Mouse (Mus musculus) T-helper 2 cell (primary cell): Measurements from ENCODE around the gene Adi1.

Source experiments
- in situ Hi-C: fragments of 300-600 bp; cut with MboI, MseI; formaldehyde crosslinking; loops from one replicate; pipeline ENCODE4 v1.15.1; 2025; ENCODE audit warnings: high pct_unique_total_duplicates

Adi1 gene

DNA sequence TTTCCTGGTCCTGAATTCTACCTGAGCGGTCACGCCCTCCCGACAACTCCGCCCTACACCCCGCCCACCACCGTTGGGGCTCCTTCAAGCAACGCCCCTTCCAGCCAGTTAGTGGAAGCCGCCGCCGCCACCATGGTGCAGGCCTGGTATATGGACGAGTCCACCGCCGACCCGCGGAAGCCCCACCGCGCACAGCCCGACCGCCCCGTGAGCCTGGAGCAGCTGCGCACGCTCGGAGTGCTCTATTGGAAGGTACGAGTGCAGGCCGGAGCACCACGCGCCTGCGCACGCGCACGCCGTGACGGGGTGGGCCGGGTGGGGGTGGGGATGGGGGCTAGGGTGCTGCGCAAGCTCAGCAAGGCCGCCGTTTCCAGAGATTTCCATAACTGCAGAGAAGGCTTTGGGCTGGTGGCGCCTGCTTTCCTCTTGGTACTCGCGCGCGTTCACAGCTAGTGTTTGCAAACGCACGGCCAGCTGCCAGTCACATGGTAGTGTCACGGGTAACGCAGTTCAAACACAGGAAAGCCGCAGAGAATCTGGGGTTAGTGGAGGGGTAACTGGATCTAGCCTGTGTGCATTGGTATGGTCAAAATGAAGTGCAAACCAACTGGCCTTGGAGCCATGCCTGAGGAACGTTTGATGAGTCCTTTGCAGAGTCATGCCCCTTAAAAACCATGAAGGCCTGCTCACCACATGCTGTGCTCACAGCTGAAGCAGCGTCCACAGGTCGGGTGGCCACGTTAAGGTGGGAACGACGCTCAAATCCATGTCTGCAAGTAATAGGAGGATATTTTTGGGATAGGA is at the start of gene Adi1:
Adi1 (plus strand) TSS at position 111 of the 804 bp plus-strand sequence.
- in situ Hi-C loops: loop anchor here (5.0 kb wide), 1 partner anchor 38 kb away; the partner anchor contains the start of gene Rps7

DNA sequence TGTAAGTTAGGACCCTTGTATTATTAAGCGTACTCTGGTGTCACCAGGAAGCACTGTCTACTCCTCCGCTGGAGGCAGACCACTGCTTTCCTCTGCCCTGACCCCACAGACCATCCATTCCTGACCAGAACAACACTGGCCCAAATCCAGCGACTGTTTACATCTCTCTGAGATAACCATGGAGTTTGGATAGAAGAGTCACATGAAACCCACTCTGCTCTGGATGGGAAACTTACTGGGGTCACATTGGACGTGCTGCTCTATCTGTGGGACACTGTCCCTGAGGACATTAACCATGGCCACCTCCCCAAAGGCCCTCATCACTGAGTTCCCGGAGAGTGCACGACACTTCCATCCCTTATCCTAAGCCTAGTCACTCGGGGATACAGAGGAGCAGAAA is 49.6 kb upstream of the Adi1 start:
- in situ Hi-C loops: no loop called here

DNA sequence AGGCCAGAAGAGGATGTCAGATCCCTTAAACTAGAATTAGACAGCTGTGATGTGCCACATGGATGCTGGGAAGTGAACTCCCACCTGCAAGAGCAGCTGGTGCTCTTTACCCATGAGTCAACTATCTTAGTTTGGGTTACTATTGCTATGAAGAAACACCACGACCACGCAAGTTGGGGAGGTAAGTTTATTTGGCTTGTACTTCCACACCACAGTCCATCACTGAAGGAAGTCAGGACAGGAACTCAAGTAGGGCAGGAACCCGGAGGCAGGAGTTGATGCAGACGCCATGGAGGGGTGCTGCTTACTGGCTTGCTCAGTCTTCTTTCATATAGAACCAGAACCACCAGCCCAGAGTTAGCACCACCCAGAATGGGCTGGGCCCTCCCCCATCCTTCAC is 47.9 kb upstream of the Adi1 start:
- in situ Hi-C loops: no loop called here

DNA sequence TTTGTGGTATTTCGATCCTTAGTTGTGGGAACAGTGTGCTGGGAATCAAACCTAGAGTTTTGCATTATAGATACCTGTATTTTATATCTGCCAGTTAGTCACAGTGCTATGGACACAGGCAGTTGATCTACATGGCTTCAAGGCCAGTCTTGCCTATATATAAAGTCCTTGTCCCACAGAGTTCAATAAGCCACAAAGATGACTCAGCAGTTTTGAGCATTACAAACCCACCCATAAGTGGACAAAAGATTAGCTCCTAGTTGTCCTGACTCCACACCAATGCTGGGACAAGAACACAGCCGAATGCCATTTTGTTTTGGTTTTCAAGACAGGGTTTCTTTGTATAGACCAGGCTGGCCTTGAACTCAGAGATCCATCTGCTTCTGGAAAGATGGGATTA is 46.6 kb upstream of the Adi1 start:
- in situ Hi-C loops: no loop called here

DNA sequence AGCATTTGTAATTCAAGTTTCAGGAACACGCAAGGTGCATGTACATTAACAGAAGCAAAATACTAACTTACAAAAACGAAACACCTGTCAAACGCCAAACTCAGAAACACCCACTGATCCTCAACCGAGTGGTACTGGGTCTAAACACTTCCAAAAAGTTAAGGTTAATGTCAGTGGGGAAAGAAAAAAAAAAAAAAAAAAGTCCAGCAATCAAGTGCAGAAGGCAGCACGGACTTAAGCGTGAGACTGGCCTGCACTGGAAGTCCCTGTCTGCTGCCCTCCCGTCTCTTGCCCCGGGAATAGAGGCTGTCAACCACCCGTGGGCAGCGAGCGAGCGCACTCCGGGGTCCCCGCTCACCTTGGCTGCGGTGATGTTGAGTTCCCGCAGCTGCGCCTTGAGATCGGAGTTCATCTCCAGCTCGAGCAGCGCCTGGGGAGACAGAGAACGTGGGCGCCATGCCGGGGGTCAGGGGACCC is 39.9 kb upstream of the Adi1 start:
- in situ Hi-C loops: loop anchor here (5.0 kb wide), 2 partner anchors 42 to 117 kb away; partner anchors contain the start of genes Adi1, Eipr1 and Trappc12

DNA sequence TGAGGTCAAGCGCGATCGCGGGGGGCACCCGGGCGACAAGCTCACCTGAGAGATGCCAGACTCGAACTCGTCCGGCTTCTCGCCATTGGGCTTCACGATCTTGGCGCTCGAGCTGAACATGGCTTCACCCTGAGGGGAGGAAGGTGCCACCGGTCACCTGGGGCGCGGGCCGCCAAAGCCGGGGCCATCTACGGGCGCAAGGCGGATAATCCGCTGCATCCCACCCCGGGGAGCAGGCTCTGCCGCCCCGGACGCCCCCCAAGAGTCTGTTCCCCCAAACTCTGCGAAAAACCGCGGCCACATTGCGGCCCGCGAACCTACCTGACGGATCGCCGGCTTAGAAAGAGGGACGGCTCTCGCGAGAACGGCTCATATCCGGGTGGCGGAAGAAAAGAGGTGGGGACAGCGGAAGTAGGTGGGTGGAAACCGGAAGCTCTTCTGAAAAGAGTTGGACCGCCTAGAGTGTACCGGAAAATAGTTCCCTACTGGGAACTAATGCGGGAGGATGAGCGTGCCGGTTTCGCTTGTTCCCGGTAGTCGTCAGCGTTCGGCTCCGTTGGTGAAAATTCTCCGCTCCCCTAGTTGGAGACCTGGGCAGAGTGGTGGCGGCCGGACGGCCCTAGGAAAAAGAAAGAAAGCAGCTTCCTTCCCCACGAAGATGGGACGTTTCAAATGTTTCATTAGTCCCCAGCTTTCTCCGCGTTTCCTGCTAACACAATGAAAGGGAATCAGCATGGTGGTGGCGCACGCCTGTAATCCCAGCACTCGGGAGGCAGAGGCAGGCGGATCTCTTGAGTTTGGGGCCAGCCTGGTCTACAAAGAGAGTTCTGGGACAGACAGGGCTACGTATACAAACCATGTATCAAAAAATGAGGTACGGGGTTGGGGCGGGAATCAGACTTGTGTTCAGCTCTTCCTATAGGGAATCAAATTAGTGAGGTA is 39.2 kb upstream of the Adi1 start, which contains the start of gene Rps7:
Rps7 (minus strand) TSS at position 419 of the 942 bp plus-strand sequence.
- in situ Hi-C loops: loop anchor here (5.0 kb wide), 2 partner anchors 41 to 116 kb away; partner anchors contain the start of genes Adi1, Eipr1 and Trappc12

DNA sequence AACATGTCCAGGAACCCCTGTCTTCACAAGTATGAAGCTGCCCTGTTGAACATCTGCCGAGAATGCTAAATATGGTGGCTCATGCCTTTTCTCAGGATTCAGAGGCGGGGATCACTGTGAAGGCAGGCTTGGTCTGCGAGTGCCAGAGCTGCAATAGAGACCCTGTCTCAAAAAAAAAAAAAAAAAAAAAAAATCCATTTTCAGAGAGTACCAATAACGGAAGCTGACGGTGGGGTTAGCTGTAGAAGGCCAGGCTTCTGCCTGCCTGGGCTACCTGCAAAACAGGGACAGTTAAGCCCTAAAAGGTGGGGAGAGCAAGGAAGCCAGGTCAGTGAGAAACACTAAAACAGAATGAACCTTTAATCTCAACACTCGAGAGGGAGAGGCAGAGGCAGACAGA is 38.5 kb upstream of the Adi1 start:
- in situ Hi-C loops: loop anchor here (5.0 kb wide), 2 partner anchors 41 to 116 kb away; partner anchors contain the start of genes Adi1, Eipr1 and Trappc12

DNA sequence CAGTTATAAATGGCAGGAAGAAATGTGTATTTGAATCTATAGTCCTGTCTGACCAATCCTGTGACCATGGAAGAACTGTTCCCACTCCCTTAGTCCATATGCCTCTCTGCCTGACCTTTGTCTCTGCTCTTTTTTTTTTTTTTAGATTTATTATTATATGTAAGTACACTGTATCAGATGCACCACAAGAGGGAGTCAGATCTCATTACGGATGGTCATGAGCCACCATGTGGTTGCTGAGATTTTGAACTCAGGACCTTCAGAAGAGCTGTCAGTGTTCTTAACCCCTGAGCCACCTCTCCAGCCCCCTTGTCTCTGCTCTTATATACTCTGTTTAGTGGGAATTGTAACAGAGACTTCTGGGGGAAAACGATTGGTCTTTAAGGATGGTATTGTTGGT is 36.3 kb upstream of the Adi1 start:
- in situ Hi-C loops: loop anchor here (5.0 kb wide), 2 partner anchors 39 to 114 kb away; partner anchors contain the start of genes Adi1, Eipr1 and Trappc12

DNA sequence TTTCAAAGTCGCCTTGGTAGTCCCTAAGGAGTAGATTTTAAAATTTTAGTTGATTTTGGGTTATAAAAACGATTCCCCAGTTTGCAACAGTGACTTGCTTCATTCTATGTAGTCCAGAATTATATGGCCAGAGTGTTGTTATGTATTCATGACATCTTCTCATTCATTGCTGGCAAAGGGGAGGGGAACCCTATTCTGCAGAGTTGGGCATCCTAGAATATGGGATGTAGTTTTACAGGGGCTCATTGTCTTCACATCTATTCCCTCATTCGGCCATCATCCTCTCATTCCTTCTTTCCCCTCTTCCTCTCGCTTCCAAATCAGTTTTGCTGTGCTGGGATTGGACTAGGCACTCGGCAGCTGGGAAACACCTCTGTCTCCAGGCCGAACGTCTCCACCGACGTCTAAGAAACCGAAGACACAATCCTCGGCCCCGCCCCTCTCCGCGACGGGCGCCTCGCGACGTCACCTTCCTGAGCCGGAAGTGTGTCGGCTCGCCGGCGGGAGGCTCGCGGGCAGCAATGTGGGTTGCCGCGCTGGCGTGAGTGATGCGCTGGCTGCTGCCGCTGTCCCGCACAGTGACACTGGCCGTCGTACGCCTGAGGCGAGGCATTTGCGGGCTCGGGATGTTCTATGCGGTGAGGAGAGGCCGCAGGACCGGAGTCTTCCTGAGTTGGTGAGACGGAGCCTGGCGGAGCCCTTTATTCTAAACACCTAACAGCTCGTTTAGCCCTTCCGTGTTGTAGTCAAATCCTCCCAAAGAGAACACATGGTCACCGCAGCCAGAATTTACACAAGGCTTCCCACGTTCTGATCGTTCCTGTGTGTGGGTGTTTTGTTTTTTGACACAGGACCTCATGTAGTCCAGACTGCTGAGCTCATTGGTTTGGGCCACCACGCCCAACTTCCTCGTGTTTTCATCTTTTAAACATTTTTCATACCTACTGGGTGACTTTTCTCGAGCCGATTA is 25.6 kb upstream of the Adi1 start, which contains the start of gene Rnaseh1:
Rnaseh1 (plus strand) TSS at position 462 of the 970 bp plus-strand sequence.
- in situ Hi-C loops: no loop called here

DNA sequence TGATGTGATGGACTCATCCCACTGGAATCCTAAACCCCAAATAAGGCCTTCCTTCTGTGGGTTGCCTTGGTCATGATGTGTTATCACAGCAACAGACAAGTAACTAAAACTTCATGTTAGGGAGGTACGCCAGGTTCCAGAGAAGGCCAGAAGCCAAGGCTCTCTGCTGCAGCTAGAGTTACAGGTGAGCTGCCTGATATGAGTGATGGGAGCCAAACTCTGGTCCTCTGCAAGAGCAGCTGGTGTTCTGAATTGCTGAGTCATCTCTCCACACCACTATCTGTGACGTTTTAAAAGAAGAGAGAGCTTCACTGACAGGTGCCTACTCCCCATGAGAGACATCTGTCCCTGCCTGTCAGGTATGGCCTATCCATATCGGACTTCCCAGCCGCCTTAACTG is 12.4 kb upstream of the Adi1 start:
- in situ Hi-C loops: no loop called here

DNA sequence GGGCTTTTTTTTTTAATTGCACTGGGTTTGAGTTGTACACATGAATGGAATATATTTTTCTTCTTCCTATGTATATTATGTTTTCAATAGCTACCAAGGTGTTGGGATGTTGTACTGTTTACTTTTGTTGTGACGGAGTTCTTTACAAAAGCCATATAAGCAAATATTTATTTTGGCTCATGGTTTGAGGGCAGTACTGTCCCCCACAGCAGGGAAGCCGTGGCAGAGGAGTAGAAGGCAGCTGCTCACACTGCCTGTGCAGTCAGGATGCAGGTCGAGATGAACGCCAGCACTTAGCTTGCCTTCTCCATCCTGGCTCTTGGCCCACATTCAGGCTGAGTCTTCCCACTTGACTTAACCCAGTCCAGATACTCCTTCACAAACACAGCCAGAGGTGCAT is 8.3 kb upstream of the Adi1 start:
- in situ Hi-C loops: no loop called here

DNA sequence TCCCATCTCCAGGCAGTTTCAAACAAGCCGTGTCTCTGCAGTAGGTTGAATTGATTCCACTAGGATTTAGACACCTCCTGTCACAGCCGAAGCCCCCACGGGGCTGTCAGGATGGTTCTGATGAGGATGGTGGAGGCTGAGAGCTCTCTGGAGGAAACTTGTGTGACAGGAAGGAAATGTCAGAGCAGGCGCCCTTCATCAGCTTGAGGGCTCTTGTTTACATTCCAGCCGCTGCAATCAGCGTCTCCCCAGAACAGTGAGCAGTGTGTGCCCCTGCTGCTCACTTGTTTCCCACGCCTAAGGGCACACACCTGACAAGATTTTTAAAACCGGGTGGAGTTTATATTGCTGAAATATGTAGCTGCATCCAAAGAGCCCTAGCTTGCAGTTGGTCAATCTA is 7.7 kb upstream of the Adi1 start:
- in situ Hi-C loops: no loop called here

DNA sequence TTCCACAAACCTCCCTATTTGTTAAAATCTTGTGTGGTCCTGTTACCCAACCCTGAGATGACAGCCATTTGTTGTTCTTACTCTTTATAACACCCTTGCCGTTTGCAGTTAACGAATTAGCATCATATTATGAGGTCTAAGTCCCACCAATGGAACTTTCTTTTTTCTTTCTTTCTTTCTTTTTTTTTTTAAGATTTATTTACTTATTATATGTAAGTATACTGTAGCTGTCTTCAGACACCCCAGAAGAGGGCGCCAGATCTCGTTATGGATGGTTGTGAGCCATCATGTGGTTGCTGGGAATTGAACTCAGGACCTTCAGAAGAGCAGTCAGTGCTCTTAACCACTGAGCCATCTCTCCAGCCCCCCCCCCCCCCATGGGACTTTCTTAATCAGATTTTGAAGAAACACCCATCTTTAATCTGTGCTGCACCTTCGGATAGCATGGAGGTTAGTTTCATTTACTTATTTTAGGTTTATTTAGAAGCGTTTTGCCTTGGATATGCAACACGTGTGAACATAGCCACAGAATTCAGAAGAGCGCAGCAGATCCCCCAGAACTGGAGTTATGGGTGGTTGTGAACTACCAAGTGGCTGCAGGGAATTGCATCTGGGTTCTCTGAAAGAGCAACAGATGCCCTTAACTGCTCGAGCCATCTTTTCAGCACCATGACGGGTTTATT is 852 bp upstream of the Adi1 start:
- in situ Hi-C loops: no loop called here

DNA sequence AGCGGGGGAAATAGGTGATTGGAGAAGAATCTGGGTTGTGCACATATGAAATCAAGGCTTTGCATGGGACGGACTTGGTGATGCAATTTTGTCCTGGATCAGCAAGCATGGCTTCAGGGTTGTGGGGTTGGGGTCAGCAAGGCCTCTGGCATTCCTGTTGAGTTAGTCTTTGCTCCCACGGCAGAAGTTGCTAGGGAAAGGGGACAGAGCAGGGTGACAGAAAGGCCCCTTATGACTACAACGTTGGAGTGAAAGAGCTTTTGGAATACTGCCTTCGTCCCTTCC is 836 bp downstream of the Adi1 start:
- in situ Hi-C loops: loop anchor here (5.0 kb wide), 1 partner anchor 39 kb away; the partner anchor contains the start of gene Rps7

DNA sequence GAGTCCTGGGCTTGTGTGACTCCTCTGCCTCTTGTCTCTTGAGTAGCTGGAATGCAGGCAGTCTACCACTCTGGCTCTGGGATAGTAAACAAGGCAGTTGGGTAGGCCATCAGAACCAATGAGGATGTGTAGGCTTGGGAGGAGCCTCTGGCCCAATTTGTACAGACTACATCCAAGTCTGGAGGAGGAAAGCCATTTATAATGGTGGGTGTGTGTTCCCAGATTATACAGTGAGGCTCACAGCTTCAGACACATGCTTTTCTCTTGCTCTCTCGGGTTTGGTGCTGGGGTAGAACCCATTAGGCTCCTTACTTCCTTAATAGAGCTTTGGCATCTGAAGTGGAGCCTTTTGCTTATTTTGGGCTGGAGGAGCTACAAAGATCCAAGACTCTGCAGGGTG is 9.6 kb downstream of the Adi1 start:
- in situ Hi-C loops: no loop called here

DNA sequence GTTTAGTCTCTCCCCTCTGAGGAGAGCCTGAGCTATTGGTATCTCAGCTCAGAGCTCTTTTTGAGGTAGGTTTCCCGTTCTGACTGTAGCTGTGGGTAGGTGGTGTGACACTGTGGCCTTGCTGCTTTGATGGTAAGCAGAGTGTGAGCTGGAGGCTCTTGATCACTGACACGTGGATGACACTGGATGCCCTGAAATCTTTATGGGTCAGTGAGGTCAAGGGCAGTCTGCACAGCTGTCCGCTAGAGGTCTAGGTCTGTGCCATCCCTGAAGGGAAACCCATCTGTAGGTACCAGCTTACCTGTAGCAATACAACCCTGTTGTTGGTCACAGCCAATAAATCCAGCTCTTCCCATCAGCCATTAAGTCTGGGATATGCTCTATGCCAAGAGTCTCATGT is 10.7 kb downstream of the Adi1 start:
- in situ Hi-C loops: no loop called here

DNA sequence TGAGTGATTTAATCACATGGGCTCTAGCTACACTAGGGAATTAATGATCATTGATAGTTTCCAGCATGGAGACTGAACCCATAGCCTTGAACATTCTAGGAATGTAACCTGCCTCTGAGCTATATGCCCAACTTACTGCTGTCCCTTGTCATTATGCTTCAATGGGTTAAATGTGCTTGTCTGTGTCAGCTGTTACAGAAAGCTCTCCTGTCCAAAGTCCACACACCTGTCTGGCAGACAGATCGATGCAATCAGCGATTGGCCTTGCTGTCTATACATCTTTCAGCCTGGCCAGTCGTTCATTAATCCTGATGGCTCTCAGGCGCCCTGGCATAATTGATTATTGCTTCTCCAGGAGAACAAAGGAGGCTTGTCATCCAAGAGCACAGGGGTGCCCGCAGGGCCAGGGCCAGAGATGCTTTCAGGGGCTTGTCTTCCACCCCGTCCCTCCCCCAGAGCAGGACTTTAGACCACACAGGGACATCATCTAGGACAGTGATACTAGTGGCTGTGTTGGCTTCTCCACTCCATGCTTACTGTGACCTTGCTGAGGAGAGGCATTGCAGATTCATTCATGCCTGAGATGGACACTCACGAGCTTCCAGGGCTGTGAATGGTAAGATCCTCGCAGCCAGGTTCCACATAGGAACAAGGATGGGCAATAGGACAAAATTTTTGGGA is 11.3 kb downstream of the Adi1 start:
- in situ Hi-C loops: no loop called here

DNA sequence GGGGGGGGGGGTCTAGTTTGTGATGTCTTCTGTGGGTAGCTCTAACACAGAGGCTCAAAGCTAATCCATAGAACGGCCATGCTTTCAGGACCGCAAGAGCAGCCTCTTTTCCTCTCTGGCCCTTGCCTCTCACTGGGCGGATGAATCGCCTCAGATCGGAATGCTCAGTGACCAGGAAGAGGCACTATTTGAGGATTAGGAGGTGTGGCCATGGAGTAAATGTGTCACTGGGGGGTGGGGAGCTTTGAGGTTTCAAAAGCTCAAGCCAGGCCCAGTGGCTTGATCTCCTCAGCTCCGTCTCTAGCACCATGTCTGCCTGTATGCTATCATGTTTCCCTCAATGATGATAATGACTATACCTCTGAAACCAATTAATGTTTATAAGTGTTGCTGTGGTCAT is 14.0 kb downstream of the Adi1 start:
- in situ Hi-C loops: no loop called here

DNA sequence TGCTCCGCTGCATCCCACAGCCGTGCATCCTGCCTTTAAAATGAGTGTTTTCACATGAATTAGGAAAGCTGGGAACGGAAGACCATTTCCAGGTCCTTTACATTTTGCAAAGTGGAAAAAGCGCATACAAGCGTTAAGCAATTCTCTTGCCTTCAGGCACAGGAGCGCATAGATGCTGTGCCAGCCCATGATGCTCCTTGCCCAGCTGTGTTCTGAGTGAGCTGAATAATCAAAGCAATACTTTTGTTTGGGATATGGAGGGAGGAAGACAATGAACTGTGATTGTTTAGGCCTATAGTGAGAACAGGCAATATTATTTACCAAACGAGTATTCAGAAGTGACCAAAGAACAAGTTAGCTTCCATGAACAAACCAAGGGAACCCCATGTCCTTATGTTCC is 15.7 kb downstream of the Adi1 start:
- in situ Hi-C loops: no loop called here

DNA sequence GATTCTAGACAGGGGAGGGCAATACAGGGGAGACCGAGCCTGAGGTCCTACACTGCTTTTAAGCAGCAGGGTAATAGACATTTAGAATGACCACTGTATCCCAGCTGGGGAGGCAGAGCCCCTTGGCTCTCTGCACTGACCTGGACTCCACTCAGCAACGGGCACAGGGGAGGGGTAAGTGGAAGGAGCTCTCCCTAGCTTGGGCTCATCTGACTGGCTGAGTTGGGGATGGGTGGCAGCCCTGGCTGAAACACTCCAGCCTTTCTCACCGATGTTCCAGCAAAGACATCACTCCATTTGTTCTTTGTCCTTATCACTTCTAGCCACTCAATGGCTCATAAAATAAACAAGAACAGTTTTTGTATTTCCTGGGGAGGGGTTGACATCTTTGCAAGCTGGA is 18.7 kb downstream of the Adi1 start:
- in situ Hi-C loops: no loop called here
